In the genomic region with DNA sequence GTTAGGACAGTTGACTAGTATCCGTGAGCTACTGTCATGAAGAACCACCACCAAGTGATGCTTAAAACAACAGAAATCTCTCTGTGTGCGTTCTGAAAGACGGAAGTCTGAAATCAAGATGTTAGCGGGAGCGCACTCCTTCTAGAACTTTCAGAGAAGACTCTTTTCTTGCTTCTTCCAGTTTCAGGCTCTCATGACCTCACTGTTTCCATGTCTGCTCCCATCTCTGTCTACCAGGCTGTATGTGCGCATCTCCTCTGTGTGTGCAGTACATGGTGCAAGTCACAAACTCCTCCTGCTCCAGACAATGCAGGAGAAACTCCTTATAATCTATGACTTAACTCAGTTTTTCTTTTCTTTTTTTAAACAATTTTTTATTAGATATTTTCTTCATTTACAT, we compare ENCODE assay signal across 25 mouse cellular contexts. TPM values are rescaled to one million over a fixed set of nuclear protein-coding genes. Genes with fewer than 3 reads are reported as not detected.
"Had no signal": no experiment of that assay in that cellular context is flagged by ENCODE, and none has a peak within 500 bp of the region (broad histone marks: within the 10 kb centered on the region; RNA-seq: fewer than 3 reads in every experiment).

No protein-coding gene starts in this region.

- H3K27me3 ChIP-seq: embryonic facial prominence, embryonic 12.5 days; embryonic facial prominence, embryonic 13.5 days; embryonic facial prominence, embryonic 15.5 days; forebrain, embryonic 12.5 days; forebrain, embryonic 13.5 days; forebrain, embryonic 15.5 days had no signal

- H3K4me2 ChIP-seq: embryonic facial prominence, embryonic 12.5 days; embryonic facial prominence, embryonic 13.5 days; embryonic facial prominence, embryonic 15.5 days; forebrain, embryonic 12.5 days; forebrain, embryonic 13.5 days; forebrain, embryonic 15.5 days had no signal

- H3K27ac ChIP-seq: embryonic facial prominence, embryonic 10.5 days; embryonic facial prominence, embryonic 12.5 days; embryonic facial prominence, embryonic 13.5 days; embryonic facial prominence, embryonic 15.5 days; forebrain, embryonic 10.5 days; forebrain, embryonic 12.5 days; forebrain, embryonic 13.5 days; forebrain, embryonic 15.5 days; gastrocnemius, adult 2 months; heart, adult 2 months; heart, embryonic 10.5 days had no signal

- ATAC-seq: forebrain, embryonic 13.5 days; forebrain, embryonic 14.5 days; forebrain, embryonic 15.5 days; forebrain, embryonic 16.5 days had no signal

- H3K36me3 ChIP-seq: embryonic facial prominence, embryonic 10.5 days; embryonic facial prominence, embryonic 12.5 days; embryonic facial prominence, embryonic 13.5 days; embryonic facial prominence, embryonic 15.5 days; forebrain, embryonic 10.5 days; forebrain, embryonic 12.5 days; forebrain, embryonic 15.5 days; heart, embryonic 10.5 days had no signal

- DNase-seq: cerebellum, adult 9-11 months; cerebellum, postnatal 14 days; cerebellum, postnatal 25 days; cerebellum, postnatal 36 days; embryo, embryonic 11 days; gastrocnemius, adult 2 months; gastrocnemius, postnatal 10 days; gastrocnemius, postnatal 14 days; gastrocnemius, postnatal 25 days; gastrocnemius, postnatal 36 days; heart, adult 2 months had no signal

- H3K4me3 ChIP-seq: embryonic facial prominence, embryonic 10.5 days; embryonic facial prominence, embryonic 12.5 days; embryonic facial prominence, embryonic 13.5 days; embryonic facial prominence, embryonic 15.5 days; erythroblast, embryonic 14.5 days; forebrain, embryonic 10.5 days; forebrain, embryonic 12.5 days; forebrain, embryonic 13.5 days; forebrain, embryonic 15.5 days; gastrocnemius, adult 2 months; heart, adult 2 months; heart, embryonic 10.5 days had no signal

- H3K9ac ChIP-seq: embryonic facial prominence, embryonic 12.5 days; embryonic facial prominence, embryonic 13.5 days; embryonic facial prominence, embryonic 15.5 days; forebrain, embryonic 12.5 days; forebrain, embryonic 13.5 days; forebrain, embryonic 15.5 days; forebrain, postnatal 0 days had no signal

- H3K9me3 ChIP-seq: embryonic facial prominence, embryonic 10.5 days; embryonic facial prominence, embryonic 12.5 days; embryonic facial prominence, embryonic 13.5 days; embryonic facial prominence, embryonic 15.5 days; forebrain, embryonic 10.5 days; forebrain, embryonic 12.5 days; forebrain, embryonic 13.5 days; forebrain, embryonic 15.5 days; heart, embryonic 10.5 days had no signal

RNA-seq across cellular contexts. Expression of gene Ankrd55, which starts 4.8 kb away (rescaled TPM):
- total RNA-seq: common myeloid progenitor, adult 5-6 weeks; gastrocnemius, adult 2 months; gastrocnemius, postnatal 10 days; gastrocnemius, postnatal 25 days; gastrocnemius, postnatal 36 days had no signal
- polyA plus RNA-seq: erythroblast, embryonic 14.5 days; heart, embryonic 10.5 days had no signal
